Mouse (Mus musculus): ENCODE data around the gene Emsy.

- TF ChIP-seq CTCF (IDR thresholded peaks at IDR 0.05; ENCODE audit: extremely low read depth, insufficient read length, insufficient replicate concordance, low read depth, low read length): no peak
- TF ChIP-seq POLR2A (IDR thresholded peaks at IDR 0.05; ENCODE audit: low read depth, low read length): no peak
Measured at GRCm38 (mm10) chr7:98690126-98690525, 33.5 kb upstream of the Emsy start.
